Mouse (Mus musculus): ENCODE data around the gene Lrrc7. TPM values are rescaled to one million over a fixed set of nuclear protein-coding genes. Genes with fewer than 3 reads are reported as not detected.

The Lrrc7 gene
- polyA plus RNA-seq, 1 experiment from 2014 or later = 5.0 TPM

DNA sequence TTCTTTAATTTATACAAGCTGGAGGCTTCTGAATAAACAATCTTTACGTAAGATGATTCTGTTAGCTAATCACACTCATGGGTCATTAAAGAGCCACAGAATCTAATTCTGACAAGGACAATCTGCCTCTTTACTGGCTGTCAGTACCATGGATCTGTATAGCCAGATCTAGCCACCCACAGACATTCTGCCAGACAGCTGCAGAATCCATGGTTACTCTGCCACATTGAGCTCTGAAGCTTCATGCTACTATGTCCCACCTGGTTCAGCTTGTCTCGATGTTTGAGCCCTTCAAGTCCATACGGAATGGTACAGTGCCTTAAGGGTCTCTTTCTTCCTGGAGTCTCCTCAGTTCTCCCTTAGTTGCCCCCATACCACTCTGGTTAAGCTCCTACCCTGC lies 470.4 kb downstream of the Lrrc7 start:
- Histone ChIP-seq H3K4me2 (ENCODE audit: low read length) (no peak overlapping the region), H3K4me1 (ENCODE audit: control insufficient read depth, insufficient read depth, low read length) (no peaks in the 10 kb centered on the region), H3K27me3 (replicated peaks; ENCODE audit: control insufficient read depth, insufficient read depth, low read length) (no peaks in the 10 kb centered on the region), H3K9ac (ENCODE audit: low read length) (no peak overlapping the region), H3K9me3 (replicated peaks; ENCODE audit: control insufficient read depth, low read length) (no peaks in the 10 kb centered on the region), H3K36me3 (ENCODE audit: control insufficient read depth, insufficient read depth, low read length) (no peaks in the 10 kb centered on the region), H3K27ac (ENCODE audit: low read depth, low read length) (no peak overlapping the region), H3K4me3 (ENCODE audit: low read depth, low read length) (no peak overlapping the region)
- DNase-seq (ENCODE audit: low spot score) (no peak), ATAC-seq (no peak)
- 88% methylated on average over 3 of the region's 3 CpGs for WGBS

GRCm38 (mm10) chr3:158077828-158078227 lies 484.2 kb downstream of the Lrrc7 start:
- no peak for ATAC-seq
- WGBS = 76% methylated on average over 5 of the region's 5 CpGs
- no peak for DNase-seq (ENCODE audit: low spot score)

DNA sequence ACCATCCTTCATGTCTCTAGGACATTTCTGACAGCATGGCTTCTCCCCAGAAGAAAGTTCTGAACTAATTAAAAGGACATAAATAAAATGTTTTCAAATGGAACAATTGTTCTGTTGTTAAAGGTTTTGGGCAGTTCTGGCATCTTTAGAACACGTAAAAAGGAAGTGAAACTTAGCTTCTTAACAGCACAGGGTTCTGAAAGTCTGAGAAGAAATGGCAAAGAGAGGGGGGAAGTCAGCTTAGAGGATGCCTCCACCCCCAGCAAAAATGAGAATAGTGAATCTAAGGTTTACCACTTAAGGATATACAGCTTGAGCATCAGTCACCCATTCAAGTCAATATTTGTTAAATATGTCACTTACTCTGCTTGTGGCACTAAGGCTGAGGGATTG lies 484.6 kb downstream of the Lrrc7 start:
- no peaks in the 10 kb centered on the region for H3K9me3 ChIP-seq (replicated peaks; ENCODE audit: control insufficient read depth, low read length)
- no peak for ATAC-seq
- no peak overlapping the region for H3K9ac ChIP-seq (ENCODE audit: low read length)
- no peak overlapping the region for H3K27ac ChIP-seq (ENCODE audit: low read depth, low read length)
- H3K4me1 ChIP-seq (ENCODE audit: control insufficient read depth, insufficient read depth, low read length) = no peaks in the 10 kb centered on the region
- no peak overlapping the region for H3K4me3 ChIP-seq (ENCODE audit: low read depth, low read length)
- DNase-seq (ENCODE audit: low spot score) = no peak
- H3K27me3 ChIP-seq (replicated peaks; ENCODE audit: control insufficient read depth, insufficient read depth, low read length) = no peaks in the 10 kb centered on the region
- no peak overlapping the region for H3K4me2 ChIP-seq (ENCODE audit: low read length)
- no peaks in the 10 kb centered on the region for H3K36me3 ChIP-seq (ENCODE audit: control insufficient read depth, insufficient read depth, low read length)
- 44% methylated on average over 1 of the region's 1 CpGs for WGBS

More at GRCm38 (mm10) chr3:158077828-158078227, 484.2 kb downstream of the Lrrc7 start:
- Histone ChIP-seq H3K4me2 (ENCODE audit: low read length) (no peak overlapping the region), H3K4me3 (ENCODE audit: low read depth, low read length) (no peak overlapping the region), H3K27me3 (replicated peaks; ENCODE audit: control insufficient read depth, insufficient read depth, low read length) (no peaks in the 10 kb centered on the region), H3K27ac (ENCODE audit: low read depth, low read length) (no peak overlapping the region), H3K9ac (ENCODE audit: low read length) (no peak overlapping the region), H3K4me1 (ENCODE audit: control insufficient read depth, insufficient read depth, low read length) (no peaks in the 10 kb centered on the region), H3K9me3 (replicated peaks; ENCODE audit: control insufficient read depth, low read length) (no peaks in the 10 kb centered on the region), H3K36me3 (ENCODE audit: control insufficient read depth, insufficient read depth, low read length) (no peaks in the 10 kb centered on the region)

DNA sequence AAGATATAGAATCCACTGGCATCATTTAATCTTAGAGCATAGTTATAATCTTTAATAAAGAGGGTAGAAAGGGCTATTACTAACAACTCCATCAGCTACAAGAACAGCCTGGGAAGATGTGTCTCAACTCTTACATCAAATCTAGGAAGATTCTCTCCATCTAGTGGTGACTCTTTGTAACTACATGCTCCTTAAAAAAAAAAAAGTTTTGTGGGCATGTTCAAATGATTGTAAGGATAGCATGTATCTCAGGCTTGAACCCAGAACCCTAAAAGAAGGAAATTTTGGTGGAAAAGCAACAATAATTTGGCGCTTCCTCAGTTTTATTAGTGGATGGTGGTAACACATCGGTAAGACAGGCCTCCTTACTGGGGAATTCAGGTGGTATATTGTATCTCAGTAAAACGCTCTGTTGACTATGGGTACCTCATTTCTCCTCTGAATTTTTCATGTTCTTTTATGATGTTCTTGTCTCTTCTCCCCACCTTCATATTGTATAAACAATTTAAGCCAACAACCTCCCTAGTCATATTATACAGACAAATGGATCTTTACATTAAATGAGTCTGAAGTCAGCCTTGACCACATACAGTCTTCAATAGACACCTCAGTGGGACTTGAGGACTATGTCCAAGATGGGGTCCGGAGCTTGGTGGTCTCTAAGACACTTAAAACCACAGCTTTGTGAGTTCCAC lies 485.2 kb downstream of the Lrrc7 start:
- Histone ChIP-seq H3K27ac (ENCODE audit: low read depth, low read length) (no peak overlapping the region), H3K27me3 (replicated peaks; ENCODE audit: control insufficient read depth, insufficient read depth, low read length) (no peaks in the 10 kb centered on the region), H3K4me2 (ENCODE audit: low read length) (no peak overlapping the region), H3K4me3 (ENCODE audit: low read depth, low read length) (no peak overlapping the region), H3K36me3 (ENCODE audit: control insufficient read depth, insufficient read depth, low read length) (no peaks in the 10 kb centered on the region), H3K4me1 (ENCODE audit: control insufficient read depth, insufficient read depth, low read length) (no peaks in the 10 kb centered on the region), H3K9ac (ENCODE audit: low read length) (no peak overlapping the region), H3K9me3 (replicated peaks; ENCODE audit: control insufficient read depth, low read length) (no peaks in the 10 kb centered on the region)
- ATAC-seq = 0 out of 2 replicates have a peak, but pooled peaks have one; percentile 23
- DNase-seq (ENCODE audit: low spot score) = peak; percentile 72
- 45% methylated on average over 4 of the region's 4 CpGs for WGBS

DNA sequence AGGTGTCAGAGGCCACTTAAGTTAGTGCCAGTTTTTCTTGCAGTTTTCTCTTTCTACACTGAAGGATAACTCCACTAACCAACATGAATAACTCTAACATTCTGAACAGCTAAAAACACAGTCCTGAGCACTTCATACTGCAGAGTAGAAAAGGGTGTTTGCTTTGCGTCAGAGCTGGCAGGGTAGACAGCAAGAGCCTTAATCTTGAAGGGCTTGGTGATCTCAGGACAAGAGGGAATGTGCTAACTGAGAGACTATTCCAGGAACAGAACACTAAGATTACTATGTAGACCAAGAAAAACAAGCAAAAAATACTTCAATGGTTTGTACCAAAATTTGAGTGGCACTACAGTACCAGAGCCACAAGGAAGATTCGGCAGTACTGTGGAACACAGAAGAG lies 487.0 kb downstream of the Lrrc7 start:
- Histone ChIP-seq H3K4me2 (ENCODE audit: low read length) (no peak overlapping the region), H3K27me3 (replicated peaks; ENCODE audit: control insufficient read depth, insufficient read depth, low read length) (no peaks in the 10 kb centered on the region), H3K36me3 (ENCODE audit: control insufficient read depth, insufficient read depth, low read length) (no peaks in the 10 kb centered on the region), H3K9ac (ENCODE audit: low read length) (no peak overlapping the region), H3K4me3 (ENCODE audit: low read depth, low read length) (no peak overlapping the region), H3K9me3 (replicated peaks; ENCODE audit: control insufficient read depth, low read length) (no peaks in the 10 kb centered on the region), H3K4me1 (ENCODE audit: control insufficient read depth, insufficient read depth, low read length) (no peaks in the 10 kb centered on the region), H3K27ac (ENCODE audit: low read depth, low read length) (no peak overlapping the region)
- no peak for DNase-seq (ENCODE audit: low spot score)
- no peak for ATAC-seq
- WGBS = 95% methylated on average over 2 of the region's 2 CpGs

DNA sequence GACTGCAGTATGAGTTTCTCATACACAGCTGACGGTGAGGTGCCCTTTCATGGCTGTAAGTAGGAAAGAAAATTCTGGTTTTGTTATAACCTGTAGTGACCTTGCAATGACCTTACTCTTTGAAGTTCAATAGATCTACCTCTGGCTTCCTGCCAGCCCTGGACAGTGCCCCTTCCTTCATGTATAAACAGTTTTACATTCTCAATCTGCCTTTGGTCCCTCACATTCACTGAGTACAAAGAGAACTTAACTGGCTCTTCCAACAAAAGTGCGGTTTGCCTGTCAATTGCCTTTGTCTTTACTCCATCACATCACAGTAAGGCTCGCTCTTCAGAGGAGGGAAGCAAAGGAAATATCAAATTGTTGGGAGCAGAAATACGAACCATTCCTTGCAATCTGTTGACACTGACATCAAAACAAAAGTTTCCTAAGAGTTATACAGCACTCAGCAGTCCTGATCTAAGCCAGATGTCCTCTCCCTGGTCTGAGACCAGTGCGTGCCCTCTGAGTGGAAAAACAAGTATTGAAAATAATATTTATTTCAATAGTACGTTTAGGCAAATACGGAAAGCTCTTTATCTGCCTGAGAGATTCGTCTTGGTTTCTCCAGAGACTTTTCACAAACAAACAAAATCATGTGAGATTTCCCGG lies 493.3 kb downstream of the Lrrc7 start:
- Histone ChIP-seq H3K9ac (ENCODE audit: low read length) (no peak overlapping the region), H3K36me3 (ENCODE audit: control insufficient read depth, insufficient read depth, low read length) (peaks cover 12% of the 10 kb centered on the region), H3K4me1 (ENCODE audit: control insufficient read depth, insufficient read depth, low read length) (no peaks in the 10 kb centered on the region), H3K4me3 (ENCODE audit: low read depth, low read length) (no peak overlapping the region), H3K27me3 (replicated peaks; ENCODE audit: control insufficient read depth, insufficient read depth, low read length) (no peaks in the 10 kb centered on the region), H3K9me3 (replicated peaks; ENCODE audit: control insufficient read depth, low read length) (no peaks in the 10 kb centered on the region), H3K27ac (ENCODE audit: low read depth, low read length) (no peak overlapping the region), H3K4me2 (ENCODE audit: low read length) (no peak overlapping the region)
- ATAC-seq (no peak), DNase-seq (ENCODE audit: low spot score) (no peak)
- 75% methylated on average over 9 of the region's 9 CpGs for WGBS

DNA sequence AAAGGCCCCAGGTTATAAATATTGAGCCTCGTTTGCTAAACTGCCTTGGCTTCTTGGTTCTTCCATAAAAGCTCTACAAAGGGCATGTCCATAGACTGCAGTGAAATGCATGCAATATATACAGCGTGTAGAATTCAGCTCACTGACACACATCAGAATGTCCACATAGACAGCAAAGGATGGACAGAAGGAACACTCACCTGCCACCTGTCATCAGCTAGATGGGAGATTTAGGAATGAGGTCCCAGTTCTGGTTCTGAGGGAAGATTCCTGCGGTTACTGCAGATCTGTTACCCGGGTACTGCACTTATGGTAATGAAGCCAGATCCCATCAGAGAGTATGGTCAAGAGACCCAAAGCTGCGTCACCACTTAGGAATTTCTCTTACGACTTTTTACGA lies 494.1 kb downstream of the Lrrc7 start:
- no peaks in the 10 kb centered on the region for H3K4me1 ChIP-seq (ENCODE audit: control insufficient read depth, insufficient read depth, low read length)
- H3K9me3 ChIP-seq (replicated peaks; ENCODE audit: control insufficient read depth, low read length) = no peaks in the 10 kb centered on the region
- ATAC-seq = no peak
- no peak for DNase-seq (ENCODE audit: low spot score)
- no peaks in the 10 kb centered on the region for H3K27me3 ChIP-seq (replicated peaks; ENCODE audit: control insufficient read depth, insufficient read depth, low read length)
- no peak overlapping the region for H3K9ac ChIP-seq (ENCODE audit: low read length)
- H3K4me3 ChIP-seq (ENCODE audit: low read depth, low read length) = no peak overlapping the region
- no peak overlapping the region for H3K27ac ChIP-seq (ENCODE audit: low read depth, low read length)
- H3K36me3 ChIP-seq (ENCODE audit: control insufficient read depth, insufficient read depth, low read length) = peaks cover 12% of the 10 kb centered on the region
- no peak overlapping the region for H3K4me2 ChIP-seq (ENCODE audit: low read length)
- 87% methylated on average over 7 of the region's 7 CpGs for WGBS

GRCm38 (mm10) chr3:158065256-158065655 lies 496.8 kb downstream of the Lrrc7 start:
- H3K4me1 ChIP-seq (ENCODE audit: control insufficient read depth, insufficient read depth, low read length) = no peaks in the 10 kb centered on the region
- 90% methylated on average over 2 of the region's 2 CpGs for WGBS
- no peak overlapping the region for H3K4me3 ChIP-seq (ENCODE audit: low read depth, low read length)
- H3K9me3 ChIP-seq (replicated peaks; ENCODE audit: control insufficient read depth, low read length) = no peaks in the 10 kb centered on the region
- DNase-seq (ENCODE audit: low spot score) (no peak), ATAC-seq (peak; percentile 18; the same call in 1 of the 2 replicates)
- no peaks in the 10 kb centered on the region for H3K27me3 ChIP-seq (replicated peaks; ENCODE audit: control insufficient read depth, insufficient read depth, low read length)
- peaks cover 14% of the 10 kb centered on the region for H3K36me3 ChIP-seq (ENCODE audit: control insufficient read depth, insufficient read depth, low read length)
- H3K4me2 ChIP-seq (ENCODE audit: low read length) = no peak overlapping the region
- no peak overlapping the region for H3K9ac ChIP-seq (ENCODE audit: low read length)
- no peak overlapping the region for H3K27ac ChIP-seq (ENCODE audit: low read depth, low read length)

- H3K27me3 ChIP-seq (replicated peaks; ENCODE audit: control insufficient read depth, insufficient read depth, low read length) = no peaks in the 10 kb centered on the region
- 90% methylated on average over 5 of the region's 5 CpGs for whole genome bisulfite sequencing
- DNase-seq (ENCODE audit: low spot score) (no peak), ATAC-seq (no peak; the same call in 1 of the 2 replicates)
- no peaks in the 10 kb centered on the region for H3K9me3 ChIP-seq (replicated peaks; ENCODE audit: control insufficient read depth, low read length)
- H3K4me3 ChIP-seq (ENCODE audit: low read depth, low read length) = no peak overlapping the region
- no peak overlapping the region for H3K27ac ChIP-seq (ENCODE audit: low read depth, low read length)
- H3K4me2 ChIP-seq (ENCODE audit: low read length) = no peak overlapping the region
- H3K4me1 ChIP-seq (ENCODE audit: control insufficient read depth, insufficient read depth, low read length) = no peaks in the 10 kb centered on the region
- peaks cover 31% of the 10 kb centered on the region for H3K36me3 ChIP-seq (ENCODE audit: control insufficient read depth, insufficient read depth, low read length)
- H3K9ac ChIP-seq (ENCODE audit: low read length) = no peak overlapping the region
Measured at GRCm38 (mm10) chr3:158061811-158062523, 500.1 kb downstream of the Lrrc7 start.
